13 mouse cellular contexts compared by ENCODE assay signal in the genomic region with DNA sequence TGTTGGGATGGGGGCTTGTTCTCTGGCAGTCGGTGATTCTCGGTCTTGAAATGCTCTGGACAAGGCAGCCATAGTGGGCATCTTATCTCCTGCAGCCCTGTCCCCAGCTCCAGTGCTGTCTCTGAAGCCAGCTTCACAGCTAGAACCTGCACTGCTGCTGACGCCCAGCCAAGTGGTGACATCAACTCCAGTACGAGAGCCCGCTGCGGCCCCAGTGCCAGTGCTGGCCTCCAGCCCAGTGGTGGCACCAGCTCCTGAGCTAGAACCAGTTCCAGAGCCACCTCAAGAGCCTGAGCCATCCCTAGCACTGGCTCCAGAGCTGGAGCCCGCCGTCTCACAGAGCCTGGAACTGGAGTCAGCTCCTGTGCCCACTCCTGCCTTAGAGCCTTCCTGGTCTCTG. TPM values are rescaled to one million over a fixed set of nuclear protein-coding genes. Genes with fewer than 3 reads are reported as not detected.
DNase-seq lines count a peak whose midpoint lies in the region.
"Had no signal": no experiment of that assay in that cellular context is flagged by ENCODE, and none has a peak within 500 bp of the region (broad histone marks: within the 10 kb centered on the region; RNA-seq: fewer than 3 reads in every experiment).

No protein-coding gene starts in this region.

- intact Hi-C loops in left cerebral cortex, postnatal 36 days (cut with DNase I), result no loop called here

- peak; percentile 62 for DNase-seq in adrenal gland, postnatal 25 days
- DNase-seq in adrenal gland, adult 8-10 months, result no peak
- DNase-seq in left cerebral cortex, postnatal 36 days (ENCODE audit: low spot score in 2 of 2), result peak; percentile 43 to 50
- DNase-seq in left cerebral cortex, adult 8-10 months (ENCODE audit: low spot score in 2 of 2), result no peak
- DNase-seq in MN1 (ENCODE audit: low spot score), result peak; percentile 68
- peak; percentile 93 for DNase-seq in cerebellum, adult 8-10 months
- no peak for DNase-seq in lung, postnatal 25 days (ENCODE audit: low spot score)
- no peak for DNase-seq in frontal cortex, postnatal 14 days (ENCODE audit: low spot score in 2 of 2)
- DNase-seq: heart, postnatal 4 days; lung, adult 18-20 months; thymus, adult 18-20 months had no signal

RNA-seq across cellular contexts. Expression of gene Cel, which starts 19.3 kb away (rescaled TPM):
- 0.24 TPM in 1 of 2 replicates, not detected in the other for total RNA-seq in adrenal gland, postnatal 25 days (2021)
- not detected for total RNA-seq in adrenal gland, adult 8-10 months (2022)
- not detected for total RNA-seq in left cerebral cortex, postnatal 36 days (2021)
- not detected for total RNA-seq in left cerebral cortex, adult 8-10 months (2022)
- total RNA-seq: ES-E14; gastrocnemius, adult 8-10 months; heart, postnatal 4 days had no signal

RNA-seq across cellular contexts. Expression of gene Ralgds, which starts 31.0 kb away (rescaled TPM):
- total RNA-seq in adrenal gland, postnatal 25 days (2021), result 32.6 and 40.3 TPM in 2 replicates
- 10 to 100 TPM; 33.3 to 51.0 (median 38.6) TPM for total RNA-seq in adrenal gland, adult 8-10 months (2022)
- total RNA-seq in left cerebral cortex, postnatal 36 days (2021), result 10 to 100 TPM; 82.7 to 82.8 TPM
- total RNA-seq in left cerebral cortex, adult 8-10 months (2022), result 100 to 1,000 TPM in 1 of 4 experiments, 10 to 100 TPM in 3; 89.1 to 103 (median 96.7) TPM

RNA-seq across cellular contexts. Expression of gene Gm10134, which starts 38.0 kb away (rescaled TPM):
- total RNA-seq in adrenal gland, postnatal 25 days (2021), result 3.4 TPM in 1 of 2 replicates, not detected in the other
- total RNA-seq in adrenal gland, adult 8-10 months (2022), result 1 to 10 TPM; 3.0 to 5.1 (median 4.7) TPM
- total RNA-seq in left cerebral cortex, postnatal 36 days (2021), result 1 to 10 TPM; 1.7 TPM
- 1 to 10 TPM in 2 of 4 experiments, not detected in 2; 1.7 to 3.6 TPM for total RNA-seq in left cerebral cortex, adult 8-10 months (2022)

RNA-seq across cellular contexts. Expression of gene Gtf3c5, which starts 39.7 kb away (rescaled TPM):
- total RNA-seq in adrenal gland, postnatal 25 days (2021), result 22.3 and 24.4 TPM in 2 replicates
- total RNA-seq in adrenal gland, adult 8-10 months (2022), result 10 to 100 TPM; 21.4 to 26.3 (median 23.4) TPM
- 10 to 100 TPM; 17.9 to 18.6 TPM for total RNA-seq in left cerebral cortex, postnatal 36 days (2021)
- 10 to 100 TPM; 18.0 to 19.4 (median 19.2) TPM for total RNA-seq in left cerebral cortex, adult 8-10 months (2022)

RNA-seq across cellular contexts. Expression of gene Gbgt1, which starts 47.2 kb away (rescaled TPM):
- 2.1 and 3.2 TPM in 2 replicates for total RNA-seq in adrenal gland, postnatal 25 days (2021)
- total RNA-seq in adrenal gland, adult 8-10 months (2022), result 10 to 100 TPM in 1 of 4 experiments, 1 to 10 TPM in 3; 4.8 to 12.6 (median 6.7) TPM
- 1 to 10 TPM; 1.6 to 3.3 TPM for total RNA-seq in left cerebral cortex, postnatal 36 days (2021)
- 1 to 10 TPM; 2.9 to 4.4 (median 3.5) TPM for total RNA-seq in left cerebral cortex, adult 8-10 months (2022)

Comparison
In these comparisons a context has a peak if more than half of its experiments do, and no peak if none do; other contexts are left out.
1. DNase-seq: peak in adrenal gland, postnatal 25 days (single experiment), left cerebral cortex, postnatal 36 days (2 of 2), MN1 (single experiment) and cerebellum, adult 8-10 months (single experiment); none in adrenal gland, adult 8-10 months (single experiment), left cerebral cortex, adult 8-10 months (0 of 2), lung, postnatal 25 days (single experiment) and frontal cortex, postnatal 14 days (0 of 2).